Mouse (Mus musculus): Measurements from ENCODE around the gene C130074G19Rik. TPM values are rescaled to one million over a fixed set of nuclear protein-coding genes. Genes with fewer than 3 reads are reported as not detected.

The C130074G19Rik gene
- polyA plus RNA-seq, 1 experiment, result not detected

DNA sequence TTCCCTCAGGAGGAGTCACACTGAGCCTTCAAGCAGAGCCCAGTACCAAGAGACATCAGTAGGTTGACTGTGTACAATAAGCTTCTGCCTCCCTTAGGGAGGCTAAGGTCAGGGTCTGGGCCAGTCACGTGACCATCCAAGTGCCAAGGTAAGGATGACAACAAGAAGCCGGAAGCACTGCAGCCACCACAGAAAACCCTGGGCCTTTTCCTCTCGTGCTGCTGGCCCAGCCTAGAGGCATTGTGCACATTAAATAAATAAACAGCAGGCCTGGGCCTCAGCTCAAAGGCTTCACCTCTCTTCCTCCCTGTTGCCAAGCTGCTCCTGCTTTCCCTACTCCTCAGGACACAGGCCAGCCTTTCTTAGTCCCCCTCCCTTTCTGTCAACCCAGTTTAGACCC is 22.7 kb downstream of the C130074G19Rik start:
- no peak for TF ChIP-seq GATA1 (IDR thresholded peaks at IDR 0.05; ENCODE audit: low read length)

DNA sequence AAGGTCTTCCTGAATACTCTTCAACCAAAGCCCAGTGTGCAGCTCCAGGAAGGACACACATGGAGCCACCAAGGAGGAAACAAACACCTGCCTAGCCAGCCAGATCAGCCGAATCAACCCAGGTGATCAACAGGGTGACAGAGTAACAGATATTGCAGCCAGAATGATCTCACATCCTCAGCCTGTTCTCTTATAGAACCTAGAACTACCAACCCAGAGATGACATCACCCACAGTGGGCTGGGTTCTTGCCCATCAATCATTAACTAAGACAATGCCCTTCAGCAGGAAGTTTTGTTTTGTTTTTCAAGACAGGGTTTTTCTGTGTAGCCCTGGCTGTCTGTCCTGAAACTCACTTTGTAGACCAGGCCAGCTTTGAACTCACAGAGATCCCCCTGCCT is 24.8 kb downstream of the C130074G19Rik start:
- TF ChIP-seq GATA1 (IDR thresholded peaks at IDR 0.05; ENCODE audit: low read length), result no peak

- no peak for TF ChIP-seq GATA1 (IDR thresholded peaks at IDR 0.05; ENCODE audit: low read length)
These were observed 25.8 kb downstream of the C130074G19Rik start for GRCm38 (mm10) chr1:184857216-184857615.

GRCm38 (mm10) chr1:184853922-184854321 is 29.1 kb downstream of the C130074G19Rik start:
- no peak for TF ChIP-seq GATA1 (IDR thresholded peaks at IDR 0.05; ENCODE audit: low read length)

GRCm38 (mm10) chr1:184853339-184853738 is 29.7 kb downstream of the C130074G19Rik start:
- no peak for TF ChIP-seq GATA1 (IDR thresholded peaks at IDR 0.05; ENCODE audit: low read length)

- TF ChIP-seq GATA1 (IDR thresholded peaks at IDR 0.05; ENCODE audit: low read length), result no peak
These were observed 31.0 kb downstream of the C130074G19Rik start for GRCm38 (mm10) chr1:184851741-184852618.

DNA sequence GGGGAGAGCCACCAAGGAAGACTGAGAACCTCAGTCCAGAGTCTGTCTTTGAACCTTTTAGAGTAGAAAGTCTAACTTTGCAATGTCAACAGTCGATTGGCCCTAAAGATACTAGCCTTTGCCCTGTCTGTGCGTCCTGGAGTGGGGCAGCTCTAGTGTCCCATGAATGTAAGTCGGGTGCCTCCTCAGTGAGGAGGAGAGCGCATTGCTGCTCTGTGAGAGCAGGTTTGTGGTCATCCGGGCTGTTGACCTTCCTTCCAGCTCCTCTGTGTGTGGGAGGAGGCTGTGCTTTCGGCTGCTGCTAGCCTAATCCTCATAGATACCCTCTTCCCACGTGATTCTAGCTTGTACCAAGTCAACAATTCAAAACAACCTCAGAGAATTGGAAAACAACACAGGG is 31.9 kb downstream of the C130074G19Rik start:
- TF ChIP-seq GATA1 (IDR thresholded peaks at IDR 0.05; ENCODE audit: low read length), result no peak

GRCm38 (mm10) chr1:184846973-184847372 is 36.0 kb downstream of the C130074G19Rik start:
- no peak for TF ChIP-seq GATA1 (IDR thresholded peaks at IDR 0.05; ENCODE audit: low read length)

DNA sequence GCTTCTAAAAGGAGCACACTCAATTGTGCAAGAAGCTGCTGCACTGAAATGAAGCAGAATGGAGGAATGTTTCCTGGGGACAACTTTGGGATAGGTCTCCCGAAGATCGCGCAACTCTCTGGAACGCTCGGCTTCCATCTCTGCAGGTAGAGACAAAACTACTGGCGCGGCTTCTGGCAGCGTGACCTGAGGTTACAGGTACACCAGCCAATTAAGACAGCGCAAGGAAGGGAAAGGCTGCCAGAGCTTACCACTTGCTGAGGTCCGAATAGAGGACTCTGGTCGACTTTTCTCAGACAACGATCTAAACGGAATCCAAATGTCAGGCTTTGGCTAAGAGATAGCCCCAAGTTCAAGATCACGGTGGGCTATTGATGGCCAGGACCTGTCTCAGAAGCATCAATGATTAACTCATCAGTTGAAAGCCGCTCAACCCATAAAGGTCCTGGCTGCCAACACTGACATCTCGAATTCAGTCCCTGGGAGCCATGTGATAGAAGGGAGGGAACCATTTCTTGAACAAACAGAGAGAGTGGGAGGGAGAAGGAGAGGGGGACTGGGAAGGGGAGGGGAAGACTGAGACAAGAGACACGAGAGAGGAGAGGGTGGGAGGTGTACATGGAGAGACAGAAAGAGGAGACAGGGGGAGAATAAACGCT is 36.8 kb downstream of the C130074G19Rik start, which contains the start of gene Marc2:
Gene Marc2, minus strand, starts transcription at position 360 of the 659 bp plus-strand sequence.
- TF ChIP-seq GATA1 (IDR thresholded peaks at IDR 0.05; ENCODE audit: low read length), result no peak

DNA sequence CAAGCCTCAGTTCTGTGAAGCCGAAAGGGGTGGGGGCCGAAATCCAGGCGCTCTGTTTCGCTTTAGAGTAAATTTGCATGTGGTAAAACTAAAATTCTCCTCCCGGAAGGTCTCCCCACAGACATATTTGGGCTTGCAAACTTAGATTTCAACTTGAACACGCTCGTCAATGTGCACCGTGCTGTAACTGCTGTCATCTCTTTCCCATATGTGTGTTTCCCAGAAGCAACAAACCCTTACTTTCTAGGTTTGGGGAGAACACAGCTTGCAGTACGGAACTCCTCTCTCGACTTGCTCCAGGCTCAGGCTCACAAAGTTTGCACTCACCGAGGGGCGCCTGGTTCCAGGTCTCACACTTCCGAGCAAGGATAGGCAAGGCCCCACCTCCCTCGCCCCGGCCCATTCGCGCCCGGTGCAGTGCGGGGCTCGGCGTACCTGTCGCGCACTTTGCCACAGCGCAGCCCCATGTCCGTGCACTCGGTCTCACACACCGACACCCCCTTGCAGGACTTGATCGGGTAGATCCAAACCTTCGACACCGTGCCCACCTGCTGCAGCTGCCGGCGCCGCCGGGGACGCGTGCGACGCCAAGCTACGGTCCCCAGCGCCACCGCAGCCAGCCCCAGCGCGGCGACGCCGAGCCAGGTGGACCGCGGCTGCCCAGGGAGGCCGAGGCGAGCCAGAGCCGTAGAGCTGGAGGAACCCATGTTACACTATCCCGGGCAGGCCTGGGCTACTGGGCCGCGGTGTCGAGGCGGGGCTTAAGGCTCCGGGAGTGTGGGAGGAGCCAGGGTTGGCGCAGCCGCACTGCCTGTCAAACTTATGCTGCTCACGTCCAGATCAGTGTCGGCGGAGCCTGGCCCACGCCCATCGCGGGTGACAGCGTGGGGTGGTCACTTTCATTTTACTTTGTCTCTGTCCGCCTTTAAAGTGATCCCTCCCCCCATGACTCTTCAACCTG is 37.6 kb downstream of the C130074G19Rik start:
- no peak for TF ChIP-seq GATA1 (IDR thresholded peaks at IDR 0.05; ENCODE audit: low read length)

DNA sequence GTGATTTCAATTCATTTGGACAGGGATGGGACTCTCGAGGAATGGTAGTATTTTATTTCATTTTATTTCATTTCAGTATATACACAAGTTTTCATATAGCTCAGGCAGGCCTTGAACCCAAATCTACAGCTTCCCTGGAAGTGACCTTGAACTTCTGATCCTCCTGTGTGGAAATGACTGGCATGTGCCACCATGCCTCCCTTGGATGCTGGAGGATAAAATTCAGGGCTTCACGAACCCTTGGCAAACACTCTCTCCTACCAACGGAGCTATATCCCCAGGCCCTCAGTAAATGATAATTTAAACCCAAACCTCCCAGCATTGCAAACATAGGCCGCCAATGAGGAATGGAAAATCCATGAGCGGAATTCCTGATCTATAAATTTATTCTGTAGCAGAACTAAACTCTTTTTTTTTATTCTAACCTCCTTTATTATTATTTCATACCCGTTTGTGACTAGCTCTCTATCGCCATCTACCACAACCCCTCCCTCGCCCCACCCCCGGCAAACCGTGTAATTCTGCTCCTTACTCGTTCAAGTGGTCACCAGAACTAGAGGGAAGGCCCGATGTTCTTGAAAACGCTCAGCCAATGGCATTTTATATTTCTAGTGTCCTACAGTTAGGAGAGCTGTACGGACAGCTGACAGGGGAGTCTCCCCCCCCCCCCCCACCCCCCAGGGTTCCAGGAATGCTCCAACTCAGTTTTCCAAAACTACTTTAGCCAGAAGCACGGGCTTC is 38.5 kb downstream of the C130074G19Rik start:
- TF ChIP-seq GATA1 (IDR thresholded peaks at IDR 0.05; ENCODE audit: low read length), result no peak

GRCm38 (mm10) chr1:184837649-184838048 is 45.4 kb downstream of the C130074G19Rik start:
- no peak for TF ChIP-seq GATA1 (IDR thresholded peaks at IDR 0.05; ENCODE audit: low read length)

- TF ChIP-seq GATA1 (IDR thresholded peaks at IDR 0.05; ENCODE audit: low read length), result no peak
These were observed 46.7 kb downstream of the C130074G19Rik start for GRCm38 (mm10) chr1:184836350-184836749.

DNA sequence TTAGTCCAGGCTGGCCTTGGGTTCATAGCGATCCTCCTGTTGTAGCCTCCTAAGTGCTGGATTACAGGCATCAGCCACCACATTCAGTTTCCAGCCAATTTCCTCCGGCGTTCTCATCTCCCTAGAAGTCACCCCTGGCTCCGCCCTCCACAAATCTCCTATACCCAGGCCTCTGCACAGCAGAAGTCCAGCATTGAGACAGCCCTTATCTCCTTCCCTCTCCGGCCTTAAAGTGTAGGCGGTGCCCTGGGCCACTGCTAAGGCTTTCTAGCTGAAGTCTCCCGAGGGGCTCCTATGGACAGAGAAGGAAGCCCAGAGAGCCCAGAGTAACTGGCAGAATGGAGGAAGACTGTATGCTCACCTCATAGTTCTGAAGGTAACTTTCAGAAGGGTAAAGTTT is 49.5 kb downstream of the C130074G19Rik start:
- no peak for TF ChIP-seq GATA1 (IDR thresholded peaks at IDR 0.05; ENCODE audit: low read length)

GRCm38 (mm10) chr1:184832211-184832610 is 50.8 kb downstream of the C130074G19Rik start:
- no peak for TF ChIP-seq GATA1 (IDR thresholded peaks at IDR 0.05; ENCODE audit: low read length)

Measured in G1E-ER4 (cell line).